Mouse (Mus musculus) hematopoietic stem cell, adult 5-6 weeks (primary cell): ENCODE results near the gene Hoxb13. TPM values are rescaled to one million over a fixed set of nuclear protein-coding genes. Genes with fewer than 3 reads are reported as not detected.
A peak's percentile ranks its signal among the peaks of the same experiment; 100 is the strongest.

Experiments used
- ATAC-seq, 2 experiments: fragments of 125-278 bp in 1 of 2; replicated peaks in 1 of 2; 2 replicates each; pipeline ENCODE4 v1.8.0; 2016 to 2017; ENCODE audit warnings: inconsistent platforms in 2 of 2, mild to moderate bottlenecking in 2 of 2, moderate number of reproducible peaks in 2 of 2, low read depth in 1 of 2, moderate TSS enrichment in 1 of 2; ENCODE audit not compliant: low FRiP score in 2 of 2, poor library complexity in 2 of 2, severe bottlenecking in 2 of 2, insufficient read depth in 1 of 2, low TSS enrichment in 1 of 2
- total RNA-seq: library from RNA; stranded (forward); fragments of 172-1452, 232-1000 nt; gene quantifications from 2 replicates; pipeline ENCODE4 v1.2.3, GENCODE M21; 2017

Gene Hoxb13
- not detected in 2 replicates for total RNA-seq

- ATAC-seq, result 0 out of 4 replicates have a peak, but pooled peaks of 1 of the 2 experiments have one; percentile 19
These were observed at the start of gene Hoxb13 for GRCm38 (mm10) chr11:96193521-96194400. Hoxb13 (plus strand) TSS chr11:96194316.

- ATAC-seq, result peak; percentile 64 to 78; a peak in 3 of 4 replicates
These were observed 48.4 kb upstream of the Hoxb13 start for GRCm38 (mm10) chr11:96145622-96146270.

- ATAC-seq, result no peak
These were observed 46.6 kb upstream of the Hoxb13 start for GRCm38 (mm10) chr11:96147471-96147870.

- no peak for ATAC-seq
These were observed 29.3 kb upstream of the Hoxb13 start for GRCm38 (mm10) chr11:96164769-96165168.

GRCm38 (mm10) chr11:96168125-96168524 lies 26.0 kb upstream of the Hoxb13 start:
- no peak for ATAC-seq

- no peak for ATAC-seq
These were observed 25.1 kb upstream of the Hoxb13 start for GRCm38 (mm10) chr11:96169016-96169415.

GRCm38 (mm10) chr11:96170711-96171379 lies 23.3 kb upstream of the Hoxb13 start:
- ATAC-seq, result no peak

- ATAC-seq, result no peak
These were observed 22.5 kb upstream of the Hoxb13 start for GRCm38 (mm10) chr11:96171601-96172000.

- no peak for ATAC-seq
These were observed 21.4 kb upstream of the Hoxb13 start for GRCm38 (mm10) chr11:96172511-96173287.

- no peak for ATAC-seq
These were observed 20.8 kb upstream of the Hoxb13 start for GRCm38 (mm10) chr11:96173288-96173840.

- no peak for ATAC-seq
These were observed 19.2 kb upstream of the Hoxb13 start for GRCm38 (mm10) chr11:96174881-96175280.

- no peak for ATAC-seq
These were observed 18.6 kb upstream of the Hoxb13 start for GRCm38 (mm10) chr11:96175511-96175910.

GRCm38 (mm10) chr11:96175951-96176530 lies 18.1 kb upstream of the Hoxb13 start:
- no peak for ATAC-seq

- no peak for ATAC-seq
These were observed 17.3 kb upstream of the Hoxb13 start for GRCm38 (mm10) chr11:96176841-96177240.

GRCm38 (mm10) chr11:96177546-96178174 lies 16.5 kb upstream of the Hoxb13 start:
- no peak for ATAC-seq

- no peak for ATAC-seq
These were observed 15.8 kb upstream of the Hoxb13 start for GRCm38 (mm10) chr11:96178356-96178755.
